Mouse (Mus musculus) heart, postnatal 36 days (tissue): ENCODE results near the gene Btbd1. TPM values are rescaled to one million over a fixed set of nuclear protein-coding genes. Genes with fewer than 3 reads are reported as not detected.
A peak's percentile ranks its signal among the peaks of the same experiment; 100 is the strongest.

ENCODE experiments used
- DNase-seq, 2 experiments: peaks; one replicate each; pipeline ENCODE4 v3.0.0; 2021 to 2022
- intact Hi-C: fragments of 180-260 bp; cut with DNase I; formaldehyde crosslinking; loops from one replicate; pipeline ENCODE4 v1.15.1; 2025
- total RNA-seq, 2 experiments: library from RNA; stranded (reverse); gene quantifications; 2 replicates each; pipeline ENCODE4 v1.2.3; 2021

The Btbd1 gene
- 100 to 1,000 TPM; 135 to 137 TPM for total RNA-seq

DNA sequence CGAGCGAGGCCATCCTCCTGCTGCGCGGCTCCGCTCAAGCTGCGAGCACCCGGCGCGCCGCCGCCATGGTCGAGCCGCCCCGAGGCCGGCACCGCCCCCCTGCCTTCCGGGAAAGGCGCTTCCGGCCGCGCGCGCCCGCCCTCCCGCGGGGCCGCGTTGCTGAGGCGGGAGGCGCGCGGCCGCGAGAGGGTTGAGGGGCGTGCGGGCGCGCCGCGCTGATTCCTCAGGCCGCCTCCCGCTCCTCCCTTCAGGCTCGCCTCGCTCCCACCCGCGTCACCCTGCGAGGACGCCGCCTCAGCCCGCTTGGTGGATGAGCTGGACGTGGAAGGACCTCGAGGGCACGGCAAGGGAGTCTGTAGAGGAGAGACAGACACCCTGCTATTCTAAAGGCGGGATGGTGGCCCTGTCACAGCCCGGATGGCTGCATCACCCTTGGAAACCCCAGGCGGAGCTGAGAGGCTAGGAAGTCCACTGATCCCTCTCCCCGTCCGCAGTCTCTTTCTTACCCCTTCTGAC is at the start of gene Btbd1:
TSS of gene Btbd1 (minus strand) at position 53 of the 516 bp plus-strand sequence.
- intact Hi-C loops = loop anchor here (1.0 to 2.0 kb wide), 3 partner anchors 31 to 104 kb away; partner anchors contain the start of gene 3110040N11Rik

GRCm38 (mm10) chr7:81875372-81875771 is 46.1 kb upstream of the Btbd1 start:
- intact Hi-C loops = no loop called here
- no peak for DNase-seq

More for the DNA sequence above, at the start of gene Btbd1:
- peak; percentile 88 to 89 for DNase-seq

- no peak for DNase-seq
- intact Hi-C loops = no loop called here
Observed at GRCm38 (mm10) chr7:81874636-81875035, 45.4 kb upstream of the Btbd1 start.

DNA sequence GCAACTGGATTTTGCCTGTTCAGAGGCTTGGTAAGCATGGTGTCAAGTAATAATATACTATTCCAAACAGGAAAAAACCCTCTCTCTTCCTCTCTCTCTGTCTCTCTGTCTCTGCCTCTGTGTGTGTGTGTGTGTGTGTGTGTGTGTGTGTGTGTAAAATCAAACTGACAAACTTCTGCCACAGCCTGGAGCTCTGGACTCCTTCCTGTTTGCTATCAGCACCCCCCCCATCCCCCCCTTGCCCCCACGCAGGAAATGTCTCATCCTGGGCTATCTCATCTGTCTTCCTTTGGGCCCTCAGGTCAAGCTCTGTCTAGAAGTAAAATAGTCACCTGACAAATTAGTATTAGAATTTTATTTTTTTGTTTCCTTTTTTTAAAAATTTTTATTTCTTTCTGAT is 44.6 kb upstream of the Btbd1 start:
- intact Hi-C loops = no loop called here
- no peak for DNase-seq

DNA sequence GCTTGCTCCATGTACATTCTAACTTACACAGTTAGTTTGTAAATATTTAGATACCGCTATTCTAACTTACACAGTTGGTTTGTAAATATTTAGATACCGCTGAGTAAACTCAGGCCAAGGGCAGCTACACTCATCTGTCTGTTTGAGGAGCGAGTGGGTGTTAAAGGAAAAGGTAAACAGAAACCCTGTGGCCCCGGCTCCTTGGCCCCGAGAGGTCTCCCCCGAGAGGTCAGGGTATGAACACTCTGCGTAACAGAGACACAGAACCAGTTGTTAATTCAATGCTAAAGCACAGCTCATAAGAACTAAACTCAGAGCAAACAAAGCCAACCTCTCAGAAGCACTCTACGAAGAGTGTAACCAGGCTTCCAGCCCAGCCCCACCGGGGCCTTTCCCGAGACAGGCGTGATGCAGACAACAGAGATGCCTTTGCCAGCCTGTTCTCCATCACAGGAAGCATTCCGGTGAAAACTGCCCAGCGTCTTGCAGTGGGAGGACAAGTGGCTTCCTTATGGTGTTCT is 43.3 kb upstream of the Btbd1 start:
- DNase-seq = no peak
- intact Hi-C loops = no loop called here

- peak; percentile 61 to 79 for DNase-seq
- intact Hi-C loops = loop anchor here (5.0 kb wide), 2 partner anchors 64 to 84 kb away; partner anchors contain the start of gene Hdgfl3
Observed at GRCm38 (mm10) chr7:81868158-81868557, 38.9 kb upstream of the Btbd1 start.

- no peak for DNase-seq
- intact Hi-C loops = loop anchor here (5.0 kb wide), 2 partner anchors 65 to 85 kb away; partner anchors contain the start of gene Hdgfl3
Observed at GRCm38 (mm10) chr7:81867231-81867930, 38.1 kb upstream of the Btbd1 start.

DNA sequence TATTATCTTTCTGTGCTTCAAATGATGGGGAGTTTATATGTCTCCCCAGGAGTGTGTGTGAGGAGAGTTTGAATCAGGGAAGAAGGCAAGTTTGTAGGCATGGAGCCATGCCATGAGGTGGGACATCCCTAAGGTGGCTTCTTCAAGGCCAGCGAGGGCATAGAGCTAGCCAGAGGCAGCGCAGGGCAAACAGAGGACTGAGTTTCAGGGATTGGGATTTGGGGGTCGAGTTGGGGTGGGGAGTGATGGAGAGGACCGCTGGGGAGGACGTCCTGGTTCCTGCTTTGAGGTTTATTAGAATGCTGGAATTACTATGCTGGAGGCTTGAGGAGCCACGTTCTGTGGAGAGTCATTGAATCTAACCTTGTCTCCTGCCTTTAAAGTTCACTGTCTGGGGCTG is 36.7 kb upstream of the Btbd1 start:
- intact Hi-C loops = loop anchor here (5.0 kb wide), 2 partner anchors 66 to 86 kb away; partner anchors contain the start of gene Hdgfl3
- DNase-seq = no peak

- intact Hi-C loops = loop anchor here (5.0 kb wide), 1 partner anchor 77 kb away; the partner anchor contains the start of gene 3110040N11Rik
- no peak for DNase-seq
Observed at GRCm38 (mm10) chr7:81864552-81864951, 35.3 kb upstream of the Btbd1 start.

GRCm38 (mm10) chr7:81862587-81863583 is 33.7 kb upstream of the Btbd1 start:
- intact Hi-C loops = loop anchor here (5.0 kb wide), 1 partner anchor 76 kb away; the partner anchor contains the start of gene 3110040N11Rik
- peak; percentile 53 to 57 for DNase-seq

GRCm38 (mm10) chr7:81861921-81862320 is 32.7 kb upstream of the Btbd1 start:
- intact Hi-C loops = loop anchor here (2.0 to 5.0 kb wide), 2 partner anchors 33 to 75 kb away; partner anchors contain the start of genes 3110040N11Rik and Btbd1
- no peak for DNase-seq

DNA sequence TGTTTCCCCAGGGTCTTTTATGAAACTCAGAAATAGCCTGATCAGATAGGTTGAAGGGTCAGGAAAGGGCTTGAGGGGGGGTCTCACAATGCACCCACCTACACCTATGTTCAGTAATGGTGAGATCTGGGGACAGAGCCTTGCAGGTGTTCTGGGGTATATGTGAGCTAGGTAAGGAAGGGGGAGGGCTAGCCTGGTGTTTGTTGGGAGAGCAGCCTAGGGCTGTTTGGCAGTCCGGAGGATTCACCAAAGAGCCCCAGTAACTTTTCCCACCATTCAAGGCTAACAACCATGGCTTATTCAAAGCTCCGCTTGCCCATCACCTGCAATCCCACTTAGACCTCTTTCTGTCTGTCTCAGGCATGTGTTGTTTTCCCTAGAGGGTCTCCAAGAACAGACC is 32.2 kb upstream of the Btbd1 start:
- intact Hi-C loops = loop anchor here (2.0 to 5.0 kb wide), 2 partner anchors 33 to 74 kb away; partner anchors contain the start of genes 3110040N11Rik and Btbd1

DNA sequence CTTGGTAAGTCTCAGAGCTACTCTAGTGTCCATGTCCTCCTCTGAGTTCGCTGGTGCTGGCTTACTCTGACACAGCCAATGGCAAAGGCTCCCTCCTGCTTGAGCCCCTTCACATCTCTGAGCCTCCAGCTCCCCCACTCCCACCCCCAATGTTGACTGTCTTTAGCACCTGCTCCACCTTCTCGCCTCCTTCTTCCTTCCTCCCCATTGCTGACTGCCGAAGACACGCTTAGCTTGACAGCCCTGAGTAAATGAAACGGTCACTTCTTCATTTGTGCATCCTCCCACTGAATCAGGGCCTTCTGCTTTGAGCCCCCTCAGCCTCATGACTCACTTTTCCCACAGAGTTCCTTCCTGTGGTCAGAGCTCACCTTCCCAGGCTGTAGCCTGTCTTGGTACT is 31.8 kb upstream of the Btbd1 start:
- no peak for DNase-seq
- intact Hi-C loops = loop anchor here (2.0 to 5.0 kb wide), 2 partner anchors 32 to 74 kb away; partner anchors contain the start of genes 3110040N11Rik and Btbd1

More for the DNA sequence above, 32.2 kb upstream of the Btbd1 start:
- no peak for DNase-seq

DNA sequence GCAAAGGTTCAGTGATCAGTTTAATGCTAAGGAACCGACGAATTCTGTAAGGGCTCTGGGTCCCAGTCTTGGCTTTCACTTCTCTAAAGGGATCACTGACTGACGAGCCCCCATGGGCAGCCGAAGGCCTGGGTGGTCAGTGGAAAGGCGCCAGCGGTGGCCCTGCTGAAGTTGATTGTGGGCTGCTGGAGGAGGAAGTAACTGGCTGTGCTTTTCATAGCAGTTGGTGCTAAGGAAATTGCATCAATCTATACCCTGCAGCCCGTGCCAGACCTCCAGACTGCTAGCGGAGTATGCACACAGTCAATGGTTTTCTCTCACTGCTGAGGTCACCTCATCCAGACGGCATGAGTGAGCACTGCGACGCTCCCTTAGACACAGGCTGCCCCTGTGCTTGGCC is 30.8 kb upstream of the Btbd1 start:
- DNase-seq = peak in 1 of 2 experiments; percentile 54
- intact Hi-C loops = loop anchor here (2.0 to 5.0 kb wide), 2 partner anchors 31 to 73 kb away; partner anchors contain the start of genes 3110040N11Rik and Btbd1

GRCm38 (mm10) chr7:81858968-81859721 is 29.9 kb upstream of the Btbd1 start, which contains the start of gene Tm6sf1:
Gene Tm6sf1, plus strand, starts transcription at chr7:81859001.
- intact Hi-C loops = no loop called here
- peak; percentile 61 to 63 for DNase-seq

DNA sequence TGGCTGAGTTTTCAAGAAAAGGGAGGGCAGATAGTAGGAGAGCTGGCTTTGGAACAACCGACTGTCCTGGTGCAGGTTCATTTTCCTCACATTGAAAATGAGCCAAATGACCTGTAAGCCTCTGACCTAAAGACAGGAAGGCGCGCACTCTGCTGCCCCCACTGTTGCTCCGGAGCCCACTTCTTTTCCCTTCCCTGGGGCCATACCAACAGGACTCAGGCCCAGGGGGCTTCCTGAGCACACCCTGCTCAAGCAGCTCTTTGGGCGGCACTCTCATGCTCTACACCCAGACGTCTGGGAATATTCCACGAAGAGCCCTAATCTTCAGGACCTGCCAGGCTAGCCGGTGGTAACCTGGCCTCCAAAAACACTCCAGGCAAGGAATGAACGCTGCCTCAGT is 29.0 kb upstream of the Btbd1 start:
- intact Hi-C loops = no loop called here
- no peak for DNase-seq

- intact Hi-C loops = no loop called here
- no peak for DNase-seq
Observed at GRCm38 (mm10) chr7:81856221-81856620, 27.0 kb upstream of the Btbd1 start.

GRCm38 (mm10) chr7:81855694-81856093 is 26.5 kb upstream of the Btbd1 start, which contains the start of gene Gm10160:
Gene Gm10160, minus strand, starts transcription at chr7:81855794.
- intact Hi-C loops = no loop called here

More at GRCm38 (mm10) chr7:81855694-81856093, 26.5 kb upstream of the Btbd1 start, which contains the start of gene Gm10160:
- no peak for DNase-seq
